In genomic region chr11:104648571-104648970, GRCm38 (mm10) we compare ENCODE assay signal across 9 mouse cellular contexts. TPM values are rescaled to one million over a fixed set of nuclear protein-coding genes. Genes with fewer than 3 reads are reported as not detected.
A peak's percentile ranks its signal among the peaks of the same experiment; 100 is the strongest.
DNase-seq lines count a peak whose midpoint lies in the region; ATAC-seq lines count a peak whose summit lies in the region.
"Had no signal": no experiment of that assay in that cellular context is flagged by ENCODE, and none has a peak within 500 bp of the region (broad histone marks: within the 10 kb centered on the region; RNA-seq: fewer than 3 reads in every experiment).

No protein-coding gene starts in this region.

- no peak overlapping the region for H3K9ac ChIP-seq in forebrain, embryonic 14.5 days (ENCODE audit: low read length)
- no peak overlapping the region for H3K9ac ChIP-seq in forebrain, embryonic 12.5 days
- H3K9ac ChIP-seq in limb, embryonic 11.5 days (ENCODE audit: low read length), result no peak overlapping the region
- H3K9ac ChIP-seq: neural tube, embryonic 13.5 days had no signal

- H3K27me3 ChIP-seq in forebrain, embryonic 14.5 days (replicated peaks; ENCODE audit: control insufficient read depth, insufficient read depth, low read length), result no peaks in the 10 kb centered on the region
- H3K27me3 ChIP-seq in forebrain, embryonic 12.5 days, result no peaks in the 10 kb centered on the region
- H3K27me3 ChIP-seq in limb, embryonic 11.5 days (ENCODE audit: control insufficient read depth, insufficient read depth, low read length), result no peaks in the 10 kb centered on the region
- H3K27me3 ChIP-seq: neural tube, embryonic 13.5 days had no signal

- no peaks in the 10 kb centered on the region for H3K9me3 ChIP-seq in forebrain, embryonic 14.5 days (replicated peaks; ENCODE audit: control insufficient read depth, low read length)
- H3K9me3 ChIP-seq in forebrain, embryonic 12.5 days, result no peaks in the 10 kb centered on the region
- no peaks in the 10 kb centered on the region for H3K9me3 ChIP-seq in limb, embryonic 11.5 days (ENCODE audit: control insufficient read depth, low read length)
- H3K9me3 ChIP-seq: neural tube, embryonic 13.5 days had no signal

- WGBS in forebrain, embryonic 14.5 days, result 64% methylated on average over 3 of the region's 3 CpGs
- WGBS in forebrain, embryonic 12.5 days, result 56% methylated on average over 3 of the region's 3 CpGs
- WGBS in limb, embryonic 11.5 days, result 48% methylated on average over 3 of the region's 3 CpGs

- no peak overlapping the region for H3K4me2 ChIP-seq in forebrain, embryonic 14.5 days (ENCODE audit: low read length)
- no peak overlapping the region for H3K4me2 ChIP-seq in forebrain, embryonic 12.5 days
- H3K4me2 ChIP-seq in limb, embryonic 11.5 days (ENCODE audit: low read depth, severe bottlenecking), result no peak overlapping the region
- H3K4me2 ChIP-seq: neural tube, embryonic 13.5 days had no signal

- no peak overlapping the region for H3K4me3 ChIP-seq in forebrain, embryonic 14.5 days (ENCODE audit: low read depth, low read length)
- no peak overlapping the region for H3K4me3 ChIP-seq in forebrain, embryonic 12.5 days (replicated peaks)
- H3K4me3 ChIP-seq in limb, embryonic 11.5 days (ENCODE audit: low read depth, low read length), result no peak overlapping the region
- H3K4me3 ChIP-seq: neural tube, embryonic 13.5 days had no signal

- DNase-seq in forebrain, embryonic 14.5 days (ENCODE audit: low spot score), result peak; percentile 8
- DNase-seq in retina, postnatal 1 day, result peak; percentile 23
- DNase-seq in retina, embryonic 14.5 days (ENCODE audit: low spot score), result no peak
- DNase-seq in limb, embryonic 11.5 days (ENCODE audit: low spot score), result peak; percentile 46
- DNase-seq in spleen, postnatal 10 days (ENCODE audit: low spot score in 2 of 2), result peak; percentile 56 to 80
- no peak for DNase-seq in frontal cortex, postnatal 25 days (ENCODE audit: low spot score in 2 of 2)
- no peak for DNase-seq in left cerebral cortex, adult 9 months (ENCODE audit: low spot score in 2 of 2)

- no peaks in the 10 kb centered on the region for H3K36me3 ChIP-seq in forebrain, embryonic 14.5 days (ENCODE audit: control insufficient read depth, insufficient read depth, low read length)
- no peaks in the 10 kb centered on the region for H3K36me3 ChIP-seq in forebrain, embryonic 12.5 days (replicated peaks)
- no peaks in the 10 kb centered on the region for H3K36me3 ChIP-seq in limb, embryonic 11.5 days (ENCODE audit: control insufficient read depth, insufficient read depth, low read length)
- H3K36me3 ChIP-seq: neural tube, embryonic 13.5 days had no signal

- H3K4me1 ChIP-seq in forebrain, embryonic 14.5 days (ENCODE audit: control insufficient read depth, insufficient read depth, low read length), result no peaks in the 10 kb centered on the region
- no peaks in the 10 kb centered on the region for H3K4me1 ChIP-seq in forebrain, embryonic 12.5 days
- H3K4me1 ChIP-seq in limb, embryonic 11.5 days (ENCODE audit: control insufficient read depth, insufficient read depth, low read length), result no peaks in the 10 kb centered on the region
- H3K4me1 ChIP-seq: neural tube, embryonic 13.5 days had no signal

- H3K27ac ChIP-seq in forebrain, embryonic 14.5 days (ENCODE audit: low read depth, low read length), result no peak overlapping the region
- no peak overlapping the region for H3K27ac ChIP-seq in forebrain, embryonic 12.5 days
- no peak overlapping the region for H3K27ac ChIP-seq in limb, embryonic 11.5 days (replicated peaks; ENCODE audit: low read depth, low read length)
- H3K27ac ChIP-seq: neural tube, embryonic 13.5 days had no signal

- ATAC-seq in forebrain, embryonic 14.5 days, result no peak
- no peak for ATAC-seq in forebrain, embryonic 12.5 days (ENCODE audit: low FRiP score)
- ATAC-seq in limb, embryonic 11.5 days (ENCODE audit: insufficient number of reproducible peaks, low FRiP score, low TSS enrichment, low read depth), result no peak

RNA-seq across cellular contexts. Expression of gene Gm11639, which starts 36.9 kb away (rescaled TPM):
- not detected in 2 replicates for polyA plus RNA-seq in forebrain, embryonic 14.5 days (2014; fragmentation: Nextera tagmentation; extraction: Ambion mirVana)
- not detected in 2 replicates for polyA plus RNA-seq in forebrain, embryonic 12.5 days (2016; fragmentation: Nextera tagmentation; extraction: Ambion mirVana)
- not detected in 2 replicates for polyA plus RNA-seq in limb, embryonic 11.5 days (2014; fragmentation: Nextera tagmentation; extraction: Ambion mirVana)
- polyA plus RNA-seq: neural tube, embryonic 13.5 days had no signal

RNA-seq across cellular contexts. Expression of gene Itgb3, which starts 40.8 kb away (rescaled TPM):
- 0.24 and 0.27 TPM in 2 replicates for polyA plus RNA-seq in forebrain, embryonic 14.5 days (2014; fragmentation: Nextera tagmentation; extraction: Ambion mirVana)
- 1.6 and 1.8 TPM in 2 replicates for polyA plus RNA-seq in forebrain, embryonic 12.5 days (2016; fragmentation: Nextera tagmentation; extraction: Ambion mirVana)
- 1.1 and 1.4 TPM in 2 replicates for polyA plus RNA-seq in limb, embryonic 11.5 days (2014; fragmentation: Nextera tagmentation; extraction: Ambion mirVana)

Comparison
In these comparisons a context has a peak if more than half of its experiments do, and no peak if none do; other contexts are left out.
1. DNase-seq: peak in forebrain, embryonic 14.5 days (single experiment), retina, postnatal 1 day (single experiment), limb, embryonic 11.5 days (single experiment) and spleen, postnatal 10 days (2 of 2); none in retina, embryonic 14.5 days (single experiment), frontal cortex, postnatal 25 days (0 of 2) and left cerebral cortex, adult 9 months (0 of 2).